Mouse (Mus musculus): ENCODE measurements around the gene Arpp19. TPM values are rescaled to one million over a fixed set of nuclear protein-coding genes. Genes with fewer than 3 reads are reported as not detected.

The Arpp19 gene
- polyA plus RNA-seq (2012; rRNA removed), result 16.4 and 20.5 TPM in 2 replicates

GRCm38 (mm10) chr9:75037451-75038356, at the start of gene Arpp19:
Gene Arpp19, plus strand, starts transcription at chr9:75037614.
- no peak for DNase-seq (ENCODE audit: low read depth)

GRCm38 (mm10) chr9:74988893-74989460, 48.4 kb upstream of the Arpp19 start:
- no peak for DNase-seq (ENCODE audit: low read depth)

DNA sequence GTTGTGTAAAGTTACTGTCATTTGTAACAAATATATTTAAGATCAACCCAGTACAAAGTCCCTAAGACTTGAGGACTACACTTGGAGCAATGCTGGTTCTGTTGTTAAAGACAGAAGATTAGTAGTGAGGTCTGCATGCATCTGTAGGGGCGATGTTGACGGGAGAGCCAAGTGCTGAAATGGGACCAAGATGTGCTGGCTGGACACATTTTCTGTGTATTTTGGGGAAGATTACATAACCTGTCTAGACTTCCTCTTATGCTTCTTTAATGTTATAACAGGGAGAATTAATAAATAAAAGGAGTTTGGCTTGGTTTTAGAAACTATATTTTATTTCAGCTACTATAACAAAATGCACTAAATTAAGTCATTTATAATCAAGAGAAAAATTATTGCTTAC, 47.4 kb upstream of the Arpp19 start:
- DNase-seq (ENCODE audit: low read depth), result no peak

DNA sequence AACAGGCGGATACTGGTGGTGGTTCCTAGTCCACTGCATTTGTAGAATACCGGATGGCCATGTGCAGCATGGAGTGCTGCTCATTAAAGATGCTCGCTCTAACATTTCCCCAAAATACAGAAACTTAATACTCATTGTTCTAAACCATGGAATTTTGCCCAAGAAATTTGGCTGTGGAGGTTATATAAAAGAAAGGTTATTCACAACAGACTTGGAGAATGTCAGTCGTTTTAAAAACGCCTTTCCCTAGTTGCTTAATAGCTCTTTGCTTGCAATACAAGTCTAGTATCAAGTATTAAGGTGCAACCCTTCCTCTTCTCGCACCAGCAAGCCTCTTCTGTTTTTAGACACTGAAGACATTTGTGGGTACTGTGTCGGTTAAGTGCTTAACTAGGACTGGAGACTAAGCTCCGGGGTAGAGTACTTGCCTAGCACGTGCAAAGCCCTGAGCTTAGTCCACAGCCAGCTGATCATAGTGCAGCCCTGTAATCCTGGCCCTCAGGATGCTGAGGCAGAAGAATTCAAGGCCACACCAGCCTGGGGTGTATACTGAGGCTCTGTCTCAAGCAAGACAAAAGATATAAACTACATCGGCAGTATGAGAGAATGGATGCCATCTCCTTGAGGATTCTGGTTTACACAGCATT, 42.7 kb upstream of the Arpp19 start:
- no peak for DNase-seq (ENCODE audit: low read depth)

GRCm38 (mm10) chr9:74996349-74996748, 41.1 kb upstream of the Arpp19 start:
- DNase-seq (ENCODE audit: low read depth), result no peak

GRCm38 (mm10) chr9:74997976-74998375, 39.4 kb upstream of the Arpp19 start:
- no peak for DNase-seq (ENCODE audit: low read depth)

DNA sequence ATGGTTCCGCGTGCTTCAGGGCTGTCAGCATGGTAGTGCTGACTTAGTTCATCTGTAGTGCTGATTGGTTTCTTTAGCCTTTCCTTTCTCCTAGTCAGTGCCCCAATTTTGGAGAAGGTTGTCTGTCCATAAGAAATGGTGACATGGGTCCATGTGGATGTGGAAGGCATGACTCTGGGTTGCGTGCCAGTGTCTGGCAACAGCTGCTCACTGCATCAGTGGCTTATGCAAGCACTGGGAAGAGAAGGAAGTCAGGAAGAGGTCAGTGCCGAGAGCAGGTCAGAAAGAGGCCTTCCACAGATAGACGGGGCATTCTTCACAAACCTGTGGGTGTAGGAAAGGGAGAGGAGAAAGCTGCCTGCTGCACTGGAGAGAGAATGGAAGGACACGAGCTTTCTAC, 36.4 kb upstream of the Arpp19 start:
- no peak for DNase-seq (ENCODE audit: low read depth)

DNA sequence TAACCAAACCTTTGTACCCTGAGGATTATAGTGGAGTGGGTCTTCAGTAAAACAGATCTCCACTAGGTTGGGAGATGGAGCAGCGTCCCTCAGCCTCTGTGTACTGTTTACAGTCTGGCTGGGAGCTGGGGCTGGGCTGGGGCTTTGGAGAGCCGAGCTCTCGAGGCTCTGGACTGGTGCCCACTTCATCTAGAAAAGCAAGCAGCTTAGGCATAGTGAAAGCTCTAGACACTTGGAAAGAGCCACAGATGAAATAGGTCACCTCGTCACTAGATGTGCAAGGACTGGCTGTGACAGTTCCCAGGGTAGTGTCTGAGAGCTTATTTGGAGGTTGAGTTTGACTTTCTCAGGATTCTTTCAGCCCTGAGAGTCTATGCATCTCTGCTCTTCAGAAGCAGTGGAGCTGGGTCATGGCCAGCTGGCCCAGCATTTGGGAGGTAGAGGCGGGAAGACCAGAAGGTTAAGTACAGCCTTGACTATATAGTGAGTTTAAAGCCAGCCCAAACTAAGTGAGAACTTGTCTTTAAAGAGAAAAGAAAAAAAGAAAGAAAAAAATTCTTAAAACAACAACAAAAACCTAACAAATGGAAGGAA, 35.7 kb upstream of the Arpp19 start:
- DNase-seq (ENCODE audit: low read depth), result no peak

DNA sequence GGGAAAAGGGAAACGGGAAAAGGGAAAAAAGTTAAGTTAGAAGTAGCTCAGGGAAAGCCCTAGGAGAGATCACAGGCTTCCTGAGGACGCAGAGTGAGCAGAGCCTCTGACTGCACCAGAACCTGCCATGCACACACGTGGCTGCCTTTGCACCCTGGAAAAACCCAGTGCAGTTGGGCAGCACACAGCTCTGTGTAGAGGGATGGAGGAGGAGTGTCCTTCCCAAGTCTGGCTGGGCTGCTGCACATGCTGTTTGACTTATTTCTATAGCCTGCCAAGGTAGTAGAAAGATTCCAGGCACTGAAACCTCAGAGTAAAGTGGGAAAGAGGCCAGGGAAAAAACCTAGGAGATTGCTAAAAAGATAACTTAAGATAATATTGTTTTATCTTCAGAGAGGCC, 35.2 kb upstream of the Arpp19 start:
- DNase-seq (ENCODE audit: low read depth), result no peak

DNA sequence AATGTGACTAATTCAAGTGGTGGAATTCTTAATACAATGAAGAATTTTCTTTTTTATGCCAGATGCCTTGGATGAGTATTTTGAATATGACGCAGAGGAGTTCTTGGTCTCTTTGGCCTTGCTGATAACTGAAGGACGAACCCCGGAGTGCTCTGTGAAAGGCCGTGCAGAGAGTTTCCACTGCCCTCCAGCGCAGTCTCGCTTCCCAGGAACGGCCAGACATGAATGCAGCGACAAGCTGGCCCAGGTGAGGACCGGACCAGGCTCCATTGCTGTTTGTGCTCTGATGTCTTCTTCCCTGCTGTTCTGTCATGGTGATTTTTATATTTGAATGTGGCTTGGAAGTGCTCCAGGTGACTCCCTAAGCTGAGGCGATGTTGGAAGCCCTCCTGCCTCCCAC, 33.2 kb upstream of the Arpp19 start:
- DNase-seq (ENCODE audit: low read depth), result no peak

GRCm38 (mm10) chr9:75016591-75016990, 20.8 kb upstream of the Arpp19 start:
- no peak for DNase-seq (ENCODE audit: low read depth)

- DNase-seq (ENCODE audit: low read depth), result peak; percentile 67
These were observed 18.2 kb upstream of the Arpp19 start for GRCm38 (mm10) chr9:75019181-75019580.

- DNase-seq (ENCODE audit: low read depth), result no peak
These were observed 17.8 kb upstream of the Arpp19 start for GRCm38 (mm10) chr9:75019592-75019991.

GRCm38 (mm10) chr9:75020561-75020960, 16.9 kb upstream of the Arpp19 start:
- DNase-seq (ENCODE audit: low read depth), result no peak

- DNase-seq (ENCODE audit: low read depth), result no peak
These were observed 14.9 kb upstream of the Arpp19 start for GRCm38 (mm10) chr9:75022546-75022945.

DNA sequence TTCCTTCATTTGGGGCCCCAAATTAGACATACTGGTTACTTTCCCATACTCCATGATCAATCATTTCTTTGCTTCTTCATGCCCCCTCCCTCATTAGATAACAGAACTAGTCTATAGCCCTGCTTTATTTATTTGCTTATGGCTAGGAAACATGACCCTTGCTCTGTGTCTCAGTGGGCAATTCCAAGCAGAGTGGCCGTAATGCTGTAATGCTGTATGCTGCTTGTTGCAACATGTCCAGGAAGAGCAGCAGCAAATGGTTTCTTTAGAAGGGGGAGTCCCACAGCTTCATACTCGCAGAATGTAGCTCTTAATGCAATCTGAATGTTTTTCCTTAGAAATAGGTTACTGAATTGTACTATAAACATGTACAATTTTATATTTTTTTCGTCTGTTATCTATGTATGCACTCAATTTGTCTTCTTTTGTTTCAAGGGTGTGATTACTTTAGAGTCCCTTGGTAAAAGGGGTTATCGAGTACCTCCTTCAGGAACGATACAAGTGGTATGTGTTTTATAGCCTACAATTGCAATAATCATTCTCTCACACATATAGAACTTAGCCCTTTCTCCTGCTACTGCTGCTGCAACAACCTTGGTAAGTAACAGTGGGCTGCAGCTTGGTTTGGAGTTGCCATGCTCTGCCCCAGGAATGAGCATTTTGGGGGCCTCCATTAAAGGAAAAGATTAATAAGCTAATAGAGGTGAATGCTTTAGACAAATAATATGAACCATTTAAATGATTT, 14.1 kb upstream of the Arpp19 start:
- no peak for DNase-seq (ENCODE audit: low read depth)

GRCm38 (mm10) chr9:75024089-75024488, 13.3 kb upstream of the Arpp19 start:
- DNase-seq (ENCODE audit: low read depth), result no peak

DNA sequence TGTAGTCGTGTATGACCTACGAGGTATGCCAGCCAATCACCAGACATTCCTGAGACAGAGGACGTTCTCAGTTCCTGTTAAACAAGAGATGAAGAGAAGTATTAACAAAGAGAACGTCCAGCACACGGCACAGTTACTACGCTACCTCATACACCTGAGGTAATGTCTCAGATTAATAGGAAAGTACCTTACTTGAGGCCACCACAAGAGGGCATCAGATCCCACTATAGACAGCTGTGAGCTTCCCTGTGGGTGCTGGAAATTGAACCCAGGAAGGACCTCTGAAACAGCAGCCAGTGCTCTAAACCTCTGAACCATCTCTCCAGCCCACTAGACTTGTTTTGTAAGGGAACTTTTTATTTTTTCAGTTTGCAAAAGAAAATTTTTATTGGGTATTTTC, 11.7 kb upstream of the Arpp19 start:
- no peak for DNase-seq (ENCODE audit: low read depth)

DNA sequence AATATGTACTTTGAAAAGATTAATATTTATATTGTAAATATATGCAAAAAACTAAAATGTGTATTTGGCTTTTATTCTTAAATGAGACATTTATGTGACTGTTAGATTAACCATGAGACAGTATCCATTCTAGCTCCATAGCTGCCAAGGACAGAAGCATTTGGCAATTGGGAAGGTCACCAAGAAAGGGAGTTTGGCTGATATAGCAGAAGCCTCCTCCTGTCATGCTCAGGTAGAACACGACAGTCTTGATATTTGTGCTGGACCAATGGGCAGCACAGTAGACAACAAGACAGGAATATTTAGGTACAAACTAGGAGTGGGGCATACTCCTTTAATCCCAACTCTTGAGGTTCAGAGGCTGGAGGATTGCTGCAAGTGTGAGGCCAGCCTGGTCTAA, 5.0 kb upstream of the Arpp19 start:
- DNase-seq (ENCODE audit: low read depth), result no peak

DNA sequence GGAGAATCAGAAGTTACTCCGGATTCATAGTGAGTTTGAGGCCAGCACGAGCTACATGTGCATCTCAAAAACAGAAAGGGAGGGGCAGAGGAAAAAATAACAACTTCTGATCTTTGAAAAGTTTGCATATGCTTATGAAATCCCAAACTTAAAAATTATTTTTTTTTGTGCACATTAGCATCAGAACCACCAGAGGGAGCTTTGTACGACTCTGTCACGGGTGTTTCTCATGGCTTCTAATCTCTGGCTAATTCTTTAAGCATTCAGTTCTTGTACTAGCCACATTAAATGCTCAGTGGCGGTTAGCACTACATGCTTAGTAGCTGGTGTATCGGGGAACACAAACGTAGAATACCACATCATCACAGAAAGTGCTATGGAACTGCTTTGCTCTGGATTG, 4.3 kb upstream of the Arpp19 start:
- DNase-seq (ENCODE audit: low read depth), result no peak

GRCm38 (mm10) chr9:75034691-75035090, 2.7 kb upstream of the Arpp19 start:
- no peak for DNase-seq (ENCODE audit: low read depth)

DNA sequence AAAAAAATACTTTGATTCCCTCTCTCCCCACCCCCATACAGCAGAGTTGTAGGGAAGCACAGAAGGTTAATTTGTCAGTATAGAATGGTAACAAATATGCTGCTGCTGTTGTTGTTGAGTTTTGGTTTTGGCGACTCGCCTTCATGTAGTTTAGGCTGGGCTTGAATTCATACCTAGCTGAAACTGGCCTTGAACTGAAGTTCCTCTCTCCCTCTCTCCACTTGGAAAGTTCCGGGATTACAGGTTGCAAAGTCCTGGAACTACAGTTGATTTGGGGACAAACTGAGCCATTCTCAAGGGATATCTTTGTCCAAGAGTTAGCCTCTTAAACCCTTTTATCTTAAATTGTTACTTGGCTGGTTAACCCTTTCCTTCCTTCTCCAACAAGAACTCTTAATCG, 1.5 kb upstream of the Arpp19 start:
- DNase-seq (ENCODE audit: low read depth), result no peak
